Mouse (Mus musculus) liver, adult 2 months (tissue): ENCODE data around the gene Krtdap.

Experiments used
- CTCF ChIP-seq: fragments of 200-500 bp; IDR thresholded peaks from 2 replicates; pipeline ENCODE4 v1.5.1; 2011; ENCODE audit warnings: low read depth, low read length, control low read depth
- POLR2A ChIP-seq: fragments of 200-500 bp; IDR thresholded peaks from 2 replicates; pipeline ENCODE4 v1.6.1; 2011; ENCODE audit warnings: low read length, control low read depth; ENCODE audit not compliant: insufficient read depth; ENCODE audit errors: extremely low read depth

GRCm38 (mm10) chr7:30820854-30821445 lies 33.3 kb downstream of the Krtdap start:
- no peak for TF ChIP-seq CTCF
- no peak for TF ChIP-seq POLR2A
